Mouse (Mus musculus): ENCODE data around the gene Trafd1.
"Not testable (repeated sequence)": the region's sequence is repeated elsewhere in the genome, so short reads cannot be mapped to it uniquely, and the experiment has no call there.

Trafd1 gene

GRCm38 (mm10) chr5:121331731-121332130 lies 53.7 kb downstream of the Trafd1 start:
- peak; percentile 25 for DNase-seq (ENCODE audit: low read depth, low spot score)

- DNase-seq (ENCODE audit: low read depth, low spot score), result not testable (repeated sequence)
These were observed 55.1 kb downstream of the Trafd1 start for GRCm38 (mm10) chr5:121330154-121330816.

DNA sequence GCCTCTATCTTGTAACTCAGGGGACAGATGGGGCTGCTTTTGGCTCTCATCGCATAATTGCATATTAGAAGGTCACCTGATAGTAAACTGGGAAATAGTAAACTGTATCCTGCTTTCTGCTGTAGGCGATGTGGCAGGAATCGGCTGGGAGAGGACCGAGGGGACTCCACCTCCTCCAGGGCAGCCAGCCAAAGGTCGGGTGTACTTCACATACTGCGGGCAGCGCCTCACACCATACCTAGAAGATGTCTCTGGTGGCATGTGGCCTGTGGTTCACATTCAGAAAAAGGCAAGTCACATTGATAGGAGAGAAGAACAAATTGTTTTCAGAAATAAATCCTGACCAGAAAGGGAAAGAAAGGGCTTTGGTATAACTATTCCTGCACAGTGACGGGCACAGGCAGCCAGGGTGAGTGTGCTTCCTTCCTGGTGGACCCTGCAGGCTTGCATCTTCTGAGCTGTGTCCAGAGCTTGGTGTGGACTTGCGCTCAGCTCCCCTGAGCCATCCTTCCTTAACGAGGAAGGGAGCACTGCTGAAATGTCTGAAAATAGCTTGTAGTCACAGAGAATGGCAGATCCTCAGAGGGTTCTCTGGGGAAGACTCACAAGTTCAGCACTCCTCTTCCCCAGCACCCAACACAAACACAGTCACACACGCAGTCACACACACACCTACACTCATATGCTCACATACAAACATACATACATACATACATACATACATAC lies 55.9 kb downstream of the Trafd1 start:
- no peak for DNase-seq (ENCODE audit: low read depth, low spot score)

GRCm38 (mm10) chr5:121326079-121326805 lies 59.2 kb downstream of the Trafd1 start:
- peak; percentile 59 for DNase-seq (ENCODE audit: low read depth, low spot score)

All from ES-CJ7 (cell line).